Mouse (Mus musculus) cortical plate, adult 2 months (tissue): ENCODE results near the gene Piwil1. TPM values are rescaled to one million over a fixed set of nuclear protein-coding genes. Genes with fewer than 3 reads are reported as not detected.
"Not testable (repeated sequence)": the region's sequence is repeated elsewhere in the genome, so short reads cannot be mapped to it uniquely, and the experiment has no call there.

Source experiments
- H3K27ac ChIP-seq: fragments of 200-500 bp; 2 replicates; pipeline ENCODE4 v1.5.1; 2012; ENCODE audit warnings: low read length, control low read depth, inconsistent platforms; ENCODE audit not compliant: insufficient read depth
- H3K4me1 ChIP-seq: fragments of 200-500 bp; 2 replicates; pipeline ENCODE4 v1.6.1; 2011; ENCODE audit warnings: low read length; ENCODE audit not compliant: control insufficient read depth, insufficient read depth
- H3K4me3 ChIP-seq: fragments of 200-500 bp; 2 replicates; pipeline ENCODE4 v1.5.1; 2011; ENCODE audit warnings: mild to moderate bottlenecking, low read length, control low read depth; ENCODE audit not compliant: insufficient read depth
- CTCF ChIP-seq: fragments of 200-500 bp; IDR thresholded peaks from 2 replicates; pipeline ENCODE4 v1.5.1; 2011; ENCODE audit warnings: mild to moderate bottlenecking, control low read depth, low read length; ENCODE audit not compliant: insufficient read depth; ENCODE audit errors: extremely low read depth
- POLR2A ChIP-seq: fragments of 200-500 bp; IDR thresholded peaks from 2 replicates; pipeline ENCODE4 v1.6.1; 2011; ENCODE audit warnings: mild to moderate bottlenecking, low read length, control low read depth; ENCODE audit not compliant: insufficient read depth; ENCODE audit errors: extremely low read depth
- polyA plus RNA-seq: library from polyadenylated mRNA; depleted of rRNA; stranded (reverse); fragments of >200 nt; gene quantifications from 2 replicates; pipeline ENCODE4 v1.2.3, GENCODE M21; 2012

Gene Piwil1
- polyA plus RNA-seq, 1 experiment = 0.10 TPM

- H3K4me3 ChIP-seq = no peak overlapping the region
- no peaks in the 10 kb centered on the region for H3K4me1 ChIP-seq
- TF ChIP-seq POLR2A (no peak), CTCF (no peak)
- no peak overlapping the region for H3K27ac ChIP-seq
Measured at GRCm38 (mm10) chr5:128704134-128704904, 2.0 kb downstream of the Piwil1 start.

GRCm38 (mm10) chr5:128706467-128706866, 4.1 kb downstream of the Piwil1 start:
- Histone ChIP-seq H3K4me1 (no peaks in the 10 kb centered on the region), H3K4me3 (no peak overlapping the region), H3K27ac (no peak overlapping the region)
- no peak for TF ChIP-seq POLR2A
- TF ChIP-seq CTCF = no peak

GRCm38 (mm10) chr5:128707271-128707670, 4.9 kb downstream of the Piwil1 start:
- no peak overlapping the region for H3K27ac ChIP-seq
- TF ChIP-seq POLR2A (no peak), CTCF (no peak)

GRCm38 (mm10) chr5:128708929-128709328, 6.6 kb downstream of the Piwil1 start:
- no peak overlapping the region for H3K27ac ChIP-seq
- TF ChIP-seq CTCF (no peak), POLR2A (no peak)
- H3K4me3 ChIP-seq = no peak overlapping the region
- H3K4me1 ChIP-seq = no peaks in the 10 kb centered on the region

More at GRCm38 (mm10) chr5:128707271-128707670, 4.9 kb downstream of the Piwil1 start:
- Histone ChIP-seq H3K4me1 (no peaks in the 10 kb centered on the region), H3K4me3 (no peak overlapping the region)

- TF ChIP-seq POLR2A (no peak), CTCF (no peak)
- no peak overlapping the region for H3K27ac ChIP-seq
- H3K4me3 ChIP-seq = no peak overlapping the region
- no peaks in the 10 kb centered on the region for H3K4me1 ChIP-seq
Measured at GRCm38 (mm10) chr5:128710596-128710995, 8.3 kb downstream of the Piwil1 start.

GRCm38 (mm10) chr5:128711847-128712246, 9.5 kb downstream of the Piwil1 start:
- TF ChIP-seq CTCF (peak; percentile 40; the same call in 1 of the 2 replicates), POLR2A (no peak)
- H3K27ac ChIP-seq = no peak overlapping the region

GRCm38 (mm10) chr5:128715171-128715570, 12.8 kb downstream of the Piwil1 start:
- TF ChIP-seq CTCF (no peak), POLR2A (no peak)
- Histone ChIP-seq H3K4me1 (no peaks in the 10 kb centered on the region), H3K4me3 (no peak overlapping the region), H3K27ac (no peak overlapping the region)

More at GRCm38 (mm10) chr5:128711847-128712246, 9.5 kb downstream of the Piwil1 start:
- Histone ChIP-seq H3K4me1 (no peaks in the 10 kb centered on the region), H3K4me3 (no peak overlapping the region)

- not testable (repeated sequence) for H3K4me1 ChIP-seq, H3K4me3 ChIP-seq, H3K27ac ChIP-seq
Measured at GRCm38 (mm10) chr5:128720461-128720860, 18.1 kb downstream of the Piwil1 start.

- H3K4me1 ChIP-seq = no peaks in the 10 kb centered on the region
- TF ChIP-seq CTCF (peak; percentile 44), POLR2A (no peak)
- no peak overlapping the region for H3K4me3 ChIP-seq
- no peak overlapping the region for H3K27ac ChIP-seq
Measured at GRCm38 (mm10) chr5:128729341-128729740, 27.0 kb downstream of the Piwil1 start.

- Histone ChIP-seq H3K4me1 (no peaks in the 10 kb centered on the region), H3K4me3 (no peak overlapping the region), H3K27ac (no peak overlapping the region)
- peak; percentile 58 for TF ChIP-seq CTCF
- TF ChIP-seq POLR2A = no peak
Measured at GRCm38 (mm10) chr5:128730634-128731033, 28.3 kb downstream of the Piwil1 start.
